Mouse (Mus musculus) cerebellum, adult 2 months (tissue): Measurements from ENCODE around the gene Plcb2.

Experiments
- CTCF ChIP-seq: fragments of 200-500 bp; IDR thresholded peaks from 2 replicates; pipeline ENCODE4 v1.5.1; 2011; ENCODE audit warnings: low read depth, mild to moderate bottlenecking, control low read depth, low read length, moderate library complexity, borderline replicate concordance; ENCODE audit not compliant: insufficient read depth
- POLR2A ChIP-seq: fragments of 200-500 bp; IDR thresholded peaks from 2 replicates; pipeline ENCODE4 v1.6.1; 2011; ENCODE audit warnings: low read length, control low read depth, borderline replicate concordance; ENCODE audit not compliant: insufficient read depth

DNA sequence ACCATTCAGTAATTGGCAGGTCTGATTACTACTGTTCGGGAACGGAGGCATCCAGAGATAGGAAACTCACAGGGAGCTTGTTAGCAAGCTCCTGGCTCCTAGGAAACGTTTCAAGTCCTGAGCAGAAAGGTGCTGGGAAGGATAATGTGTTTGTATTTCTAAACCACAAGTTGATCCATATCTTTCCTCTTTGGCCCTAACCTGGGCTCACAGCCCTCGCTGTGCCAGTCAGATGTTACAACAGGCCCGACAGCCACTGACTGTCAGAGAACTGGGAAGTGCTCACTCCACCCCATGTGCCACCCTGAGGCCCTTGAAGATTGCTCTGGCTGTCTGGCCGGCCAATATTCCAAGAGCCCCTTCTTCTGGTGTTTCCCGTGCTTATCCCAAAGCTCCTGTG is 53.7 kb downstream of the Plcb2 start:
- TF ChIP-seq CTCF (no peak), POLR2A (no peak)
